Mouse (Mus musculus): ENCODE results near the gene Vcam1. TPM values are rescaled to one million over a fixed set of nuclear protein-coding genes. Genes with fewer than 3 reads are reported as not detected.

Gene Vcam1
- polyA plus RNA-seq, 1 experiment, result 0.04 TPM

- Histone ChIP-seq H3K9me3 (no peaks in the 10 kb centered on the region), H3K27me3 (replicated peaks) (peaks cover 2% of the 10 kb centered on the region), H3K4me3 (replicated peaks) (no peak overlapping the region), H3K36me3 (replicated peaks; ENCODE audit: low read length) (no peaks in the 10 kb centered on the region), H3K4me1 (no peaks in the 10 kb centered on the region; the same call in 1 of the 2 replicates)
- no peak for TF ChIP-seq FLI1 (IDR thresholded peaks at IDR 0.05; ENCODE audit: low read length)
- no peak for TF ChIP-seq GATA1 (IDR thresholded peaks at IDR 0.05; ENCODE audit: borderline replicate concordance, low read length)
These were observed 56.9 kb downstream of the Vcam1 start for GRCm38 (mm10) chr3:116072584-116072983.

DNA sequence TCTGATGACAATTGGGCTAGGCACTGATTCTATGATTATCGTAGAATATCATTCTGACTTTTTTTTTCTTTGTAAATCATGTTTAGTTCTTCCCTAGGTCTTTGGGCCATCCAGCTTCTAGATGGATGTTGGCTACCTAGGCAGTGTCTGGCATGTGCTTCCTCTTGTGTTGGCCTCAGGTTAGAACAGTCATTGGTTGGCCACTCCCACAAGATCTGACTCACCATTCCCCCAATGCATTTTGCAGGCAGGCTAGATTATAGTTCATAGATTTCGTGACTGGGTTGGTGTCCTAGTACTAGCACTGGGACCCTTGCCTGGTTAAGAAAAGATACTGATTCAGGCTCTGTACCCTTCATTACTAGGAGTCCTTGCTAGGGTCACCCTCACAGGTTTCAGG, 67.3 kb downstream of the Vcam1 start:
- Histone ChIP-seq H3K4me1 (no peaks in the 10 kb centered on the region), H3K36me3 (replicated peaks; ENCODE audit: low read length) (no peaks in the 10 kb centered on the region), H3K9me3 (no peaks in the 10 kb centered on the region), H3K4me3 (replicated peaks) (no peak overlapping the region), H3K27me3 (replicated peaks) (no peaks in the 10 kb centered on the region)
- no peak for TF ChIP-seq FLI1 (IDR thresholded peaks at IDR 0.05; ENCODE audit: low read length)
- TF ChIP-seq GATA1 (IDR thresholded peaks at IDR 0.05; ENCODE audit: borderline replicate concordance, low read length), result no peak

DNA sequence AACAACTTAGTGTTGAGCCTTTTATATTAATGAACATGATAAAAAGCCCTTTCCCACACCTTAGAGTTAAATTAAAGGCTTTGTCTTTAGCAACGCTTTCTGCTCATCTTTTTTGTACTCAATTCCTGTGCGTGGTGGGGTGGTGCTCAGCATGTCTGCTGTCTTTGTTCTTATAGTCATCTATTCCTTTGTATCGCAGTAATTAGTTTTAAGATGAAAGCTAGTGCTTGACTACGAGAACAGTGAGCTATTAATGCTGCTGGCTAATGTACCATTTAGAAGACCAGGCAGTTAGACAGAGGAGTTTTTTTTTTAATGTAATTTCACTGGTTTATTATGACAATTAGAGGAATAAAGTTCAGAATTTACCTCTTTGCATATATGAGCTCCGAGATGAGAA, 69.2 kb downstream of the Vcam1 start:
- TF ChIP-seq FLI1 (IDR thresholded peaks at IDR 0.05; ENCODE audit: low read length) (no peak), GATA1 (IDR thresholded peaks at IDR 0.05; ENCODE audit: borderline replicate concordance, low read length) (no peak)
- Histone ChIP-seq H3K9me3 (no peaks in the 10 kb centered on the region), H3K4me1 (no peaks in the 10 kb centered on the region), H3K36me3 (replicated peaks; ENCODE audit: low read length) (no peaks in the 10 kb centered on the region), H3K4me3 (replicated peaks) (no peak overlapping the region), H3K27me3 (replicated peaks) (peaks cover 2% of the 10 kb centered on the region)

Other genes starting within 250 kb of the Vcam1 start
- 3.7 TPM in 1 of 2 replicates, not detected in the other for gene Dph5, start 241.9 kb downstream of the Vcam1 start, polyA plus RNA-seq (2012; ENCODE audit: insufficient read depth, low replicate concordance)
- gene Slc30a7, start 122.3 kb downstream of the Vcam1 start, polyA plus RNA-seq (2012; ENCODE audit: insufficient read depth, low replicate concordance), result 1.1 and 1.3 TPM in 2 replicates
- gene Extl2, start 122.2 kb downstream of the Vcam1 start, polyA plus RNA-seq (2012; ENCODE audit: insufficient read depth, low replicate concordance), result 3.2 and 12.2 TPM in 2 replicates
- gene Gpr88, start 123.8 kb upstream of the Vcam1 start, polyA plus RNA-seq (2012; ENCODE audit: insufficient read depth, low replicate concordance), result 0.07 TPM in 1 of 2 replicates, not detected in the other